Mouse (Mus musculus) midbrain, embryonic 16.5 days (tissue): ENCODE data around the gene Ltn1. TPM values are rescaled to one million over a fixed set of nuclear protein-coding genes. Genes with fewer than 3 reads are reported as not detected.

Experiments
- ATAC-seq: fragments of 200-750 bp; cut with Nextera tagmentation; 2 replicates; pipeline ENCODE4 v1.8.0; 2017; ENCODE audit warnings: moderate TSS enrichment
- H3K27ac ChIP-seq: fragments of 300-500 bp; sonication (generic); 2 replicates; pipeline ENCODE4 v1.5.1; 2014; ENCODE audit warnings: mild to moderate bottlenecking, low read length, mixed read lengths
- H3K27me3 ChIP-seq: fragments of 300-500 bp; sonication (generic); 2 replicates; pipeline ENCODE4 v1.6.1; 2014; ENCODE audit warnings: low read depth, low read length, mixed read lengths; ENCODE audit not compliant: control insufficient read depth, insufficient read depth
- H3K36me3 ChIP-seq: fragments of 300-500 bp; sonication (generic); 2 replicates; pipeline ENCODE4 v1.6.1; 2014; ENCODE audit warnings: mild to moderate bottlenecking, low read length, moderate library complexity, mixed read lengths; ENCODE audit not compliant: control insufficient read depth, insufficient read depth
- H3K4me1 ChIP-seq: fragments of 300-500 bp; sonication (generic); 2 replicates; pipeline ENCODE4 v1.6.1; 2014; ENCODE audit warnings: mild to moderate bottlenecking, low read length, mixed read lengths; ENCODE audit not compliant: control insufficient read depth, insufficient read depth
- H3K4me2 ChIP-seq: fragments of 300-500 bp; sonication (generic); 2 replicates; pipeline ENCODE4 v1.6.1; 2014; ENCODE audit warnings: mild to moderate bottlenecking, low read length, mixed read lengths
- H3K4me3 ChIP-seq: fragments of 300-500 bp; sonication (generic); 2 replicates; pipeline ENCODE4 v1.5.1; 2014; ENCODE audit warnings: low read depth, mild to moderate bottlenecking, low read length, moderate library complexity, mixed read lengths
- H3K9ac ChIP-seq: fragments of 300-500 bp; sonication (generic); 2 replicates; pipeline ENCODE4 v1.6.1; 2014; ENCODE audit warnings: low read depth, low read length, mixed read lengths
- H3K9me3 ChIP-seq: fragments of 300-500 bp; sonication (generic); replicated peaks from 2 replicates; pipeline ENCODE4 v1.6.1; 2014; ENCODE audit warnings: mild to moderate bottlenecking, low read length, mixed read lengths; ENCODE audit not compliant: control insufficient read depth, poor library complexity, severe bottlenecking
- WGBS: fragments of 180-500 bp; shearing (Covaris S2); extraction: QIAGEN DNeasy Blood & Tissue Kit; methylation state at CpG from one replicate; pipeline ENCODE4 v1.1.7; 2014; 5-methylcytosine and 5-hydroxymethylcytosine counted together
- polyA plus RNA-seq: library from polyadenylated mRNA; unstranded; fragments of >200 nt; fragmentation: Nextera tagmentation; extraction: Ambion mirVana; gene quantifications from 2 replicates; pipeline ENCODE4 v1.2.1, GENCODE M21; 2015

The Ltn1 gene
- polyA plus RNA-seq, 1 experiment from 2014 or later = 23.7 TPM

- ATAC-seq = no peak
- WGBS = 94% methylated on average over 3 of the region's 3 CpGs
- H3K27ac ChIP-seq = no peak overlapping the region
These were observed 102.4 kb downstream of the Ltn1 start for GRCm38 (mm10) chr16:87329986-87330385.

More at GRCm38 (mm10) chr16:87329986-87330385, 102.4 kb downstream of the Ltn1 start:
- Histone ChIP-seq H3K27me3 (no peaks in the 10 kb centered on the region), H3K9me3 (0 out of 2 replicates have a peak, but pooled peaks cover 2% of the 10 kb centered on the region), H3K4me2 (no peak overlapping the region), H3K4me3 (no peak overlapping the region), H3K9ac (no peak overlapping the region), H3K36me3 (no peaks in the 10 kb centered on the region), H3K4me1 (no peaks in the 10 kb centered on the region)

Other genes with a start within 250 kb of the Ltn1 start
- gene N6amt1, start 78.4 kb downstream of the Ltn1 start, polyA plus RNA-seq = 18.2 and 18.8 TPM in 2 replicates
- 14.9 and 15.6 TPM in 2 replicates for gene Rwdd2b, start 8.0 kb upstream of the Ltn1 start, polyA plus RNA-seq
- gene Usp16, start 22.1 kb upstream of the Ltn1 start, polyA plus RNA-seq = 44.4 and 45.9 TPM in 2 replicates
- 401 and 428 TPM in 2 replicates for gene Cct8, start 63.3 kb upstream of the Ltn1 start, polyA plus RNA-seq
- not detected in 2 replicates for gene Map3k7cl, start 120.7 kb upstream of the Ltn1 start, polyA plus RNA-seq